Mouse (Mus musculus) kidney, postnatal 4 days (tissue): ENCODE measurements around the gene C2cd5.
"Not testable (repeated sequence)": the region's sequence is repeated elsewhere in the genome, so short reads cannot be mapped to it uniquely, and the experiment has no call there.

Source experiments
- DNase-seq, 2 experiments: peaks; one replicate each; pipeline ENCODE4 v3.0.0; 2021; ENCODE audit warnings: mixed read lengths in 2 of 2

C2cd5 gene

GRCm38 (mm10) chr6:143099681-143100382 lies at the start of gene C2cd5:
Gene C2cd5, minus strand, starts transcription at chr6:143100141.
- peak; percentile 98 to 99 for DNase-seq

- DNase-seq, result no peak
These were observed 48.9 kb upstream of the C2cd5 start for GRCm38 (mm10) chr6:143148868-143149267.

DNA sequence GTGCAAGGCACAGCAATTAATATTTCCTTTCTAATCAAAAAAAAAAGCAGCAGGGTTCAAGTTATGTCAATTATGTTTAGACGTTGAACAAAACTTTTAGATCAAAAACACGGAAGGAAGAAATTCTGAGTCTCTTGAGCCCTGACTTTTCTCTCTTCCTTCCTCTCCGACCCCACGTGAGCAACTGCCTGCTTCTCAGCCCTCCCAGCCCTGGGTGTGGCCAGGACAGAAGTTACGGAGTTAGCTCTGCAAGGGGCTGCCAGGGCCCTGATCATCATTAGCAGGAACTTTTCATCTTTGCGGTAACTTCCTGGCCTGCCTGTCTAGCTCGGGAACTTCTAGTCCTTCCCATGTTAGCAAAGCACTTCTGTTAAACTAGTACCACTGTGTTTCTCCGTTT lies 46.8 kb upstream of the C2cd5 start:
- peak in 1 of 2 experiments; percentile 58 for DNase-seq

DNA sequence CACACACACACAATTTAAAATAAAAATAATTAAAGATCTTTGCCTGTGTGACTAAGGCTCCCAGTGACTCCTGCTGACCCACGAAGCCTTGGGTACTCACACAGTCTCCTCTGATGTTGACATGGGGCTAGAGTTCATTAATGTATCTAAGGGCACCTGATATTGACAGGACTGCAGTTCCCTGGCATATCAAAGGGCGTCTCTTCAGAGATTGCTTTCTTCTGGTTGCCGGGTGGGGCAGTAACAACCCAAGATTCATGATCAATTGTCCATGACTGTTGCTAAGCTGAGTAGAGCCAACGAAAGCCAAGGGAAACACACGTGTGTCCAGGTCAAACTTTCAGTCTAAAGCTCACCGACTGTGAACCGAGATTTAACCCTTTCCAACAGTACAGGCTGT lies 45.1 kb upstream of the C2cd5 start:
- peak in 1 of 2 experiments; percentile 54 for DNase-seq

GRCm38 (mm10) chr6:143144556-143144955 lies 44.6 kb upstream of the C2cd5 start:
- no peak for DNase-seq

DNA sequence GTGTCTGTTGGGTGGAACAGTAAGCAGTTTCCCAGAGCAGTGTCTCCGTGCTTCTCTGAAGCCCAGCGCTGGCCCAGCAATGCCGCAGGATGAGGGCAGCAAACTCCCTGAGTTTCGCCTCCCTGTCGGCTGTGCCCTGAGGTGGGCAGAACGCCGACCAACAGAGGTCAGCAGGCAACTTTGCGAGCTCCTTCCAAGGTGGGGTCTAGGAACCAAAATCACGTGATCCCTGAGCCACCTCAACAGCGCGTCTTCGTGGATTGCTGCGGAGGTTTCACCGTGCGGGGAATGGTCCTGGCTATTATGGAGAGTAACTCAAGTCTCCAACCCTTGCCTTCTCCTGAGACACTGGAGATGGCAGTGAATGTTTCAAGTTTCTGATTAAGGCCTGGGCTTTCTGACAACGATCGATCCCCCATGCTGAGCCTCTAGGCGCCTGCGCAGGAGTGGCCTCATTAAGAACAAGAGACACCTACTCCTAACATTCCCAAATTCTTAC lies 43.9 kb upstream of the C2cd5 start:
- DNase-seq, result peak in 1 of 2 experiments; percentile 60

GRCm38 (mm10) chr6:143143321-143143720 lies 43.4 kb upstream of the C2cd5 start:
- DNase-seq, result no peak

DNA sequence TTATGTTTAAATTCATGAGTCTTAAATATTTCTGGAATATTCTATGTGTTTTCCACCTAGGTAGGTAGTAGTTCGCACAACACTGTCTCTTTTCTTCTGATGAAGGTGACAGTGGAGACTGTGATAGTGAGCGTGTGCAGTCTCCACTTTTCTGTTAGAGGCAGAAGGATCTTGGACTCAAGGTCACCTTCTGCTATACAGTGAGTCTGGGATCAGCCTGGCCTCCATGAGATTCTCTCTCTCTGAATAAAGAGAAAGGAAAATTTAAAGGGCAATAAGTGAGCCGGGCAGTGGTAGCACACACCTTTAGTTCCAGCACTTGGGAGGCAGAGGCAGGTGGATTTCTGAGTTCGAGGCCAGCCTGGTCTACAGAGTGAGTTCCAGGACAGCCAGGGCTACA lies 42.9 kb upstream of the C2cd5 start:
- no peak for DNase-seq

DNA sequence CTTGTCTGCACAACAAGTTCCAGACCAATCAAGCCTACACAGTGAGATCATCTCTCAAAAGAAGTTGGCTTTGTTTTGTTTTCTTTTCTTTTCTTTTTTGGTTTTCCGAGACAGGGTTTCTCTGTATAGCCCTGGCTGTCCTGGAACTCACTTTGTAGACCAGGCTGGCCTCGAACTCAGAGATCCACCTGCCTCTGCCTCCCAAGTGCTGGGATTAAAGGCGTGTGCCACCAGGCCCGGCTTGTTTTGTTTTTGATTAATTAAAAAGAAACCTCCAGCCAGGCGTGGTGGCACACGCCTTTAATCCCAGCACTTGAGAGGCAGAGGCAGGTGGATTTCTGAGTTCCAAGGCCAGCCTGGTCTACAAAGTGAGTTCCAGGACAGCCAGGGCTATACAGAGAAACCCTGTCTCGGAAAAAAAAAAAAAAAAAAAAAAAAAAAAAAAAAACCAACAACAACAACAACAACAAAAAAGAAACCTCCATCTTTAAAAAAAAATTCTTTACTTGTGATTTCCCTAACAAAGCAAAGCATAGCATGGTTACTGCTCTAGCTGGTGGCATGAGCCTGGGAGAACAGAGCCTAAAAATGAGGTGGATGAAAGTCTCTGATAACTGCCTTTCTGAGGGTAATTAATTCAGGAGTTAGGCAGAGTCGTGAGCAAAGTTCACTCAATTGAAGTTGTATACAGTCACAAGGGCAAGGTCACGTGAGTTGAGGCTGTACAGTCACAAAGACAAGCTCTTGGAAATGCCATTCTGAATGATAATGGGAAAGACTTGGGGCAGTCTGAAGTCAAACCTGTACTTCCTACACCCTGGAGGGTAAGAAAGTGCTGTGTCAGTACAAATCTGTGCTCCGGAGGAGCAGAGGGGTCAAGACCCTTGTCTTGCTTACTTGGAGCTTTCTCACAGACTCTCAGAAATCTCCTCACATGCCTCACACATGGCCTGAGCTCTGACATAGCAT lies 42.0 kb upstream of the C2cd5 start:
- DNase-seq, result not testable (repeated sequence)

- DNase-seq, result no peak
These were observed 40.9 kb upstream of the C2cd5 start for GRCm38 (mm10) chr6:143140884-143141283.

GRCm38 (mm10) chr6:143139417-143139816 lies 39.5 kb upstream of the C2cd5 start:
- no peak for DNase-seq

- DNase-seq, result no peak
These were observed 37.4 kb upstream of the C2cd5 start for GRCm38 (mm10) chr6:143137341-143137740.

DNA sequence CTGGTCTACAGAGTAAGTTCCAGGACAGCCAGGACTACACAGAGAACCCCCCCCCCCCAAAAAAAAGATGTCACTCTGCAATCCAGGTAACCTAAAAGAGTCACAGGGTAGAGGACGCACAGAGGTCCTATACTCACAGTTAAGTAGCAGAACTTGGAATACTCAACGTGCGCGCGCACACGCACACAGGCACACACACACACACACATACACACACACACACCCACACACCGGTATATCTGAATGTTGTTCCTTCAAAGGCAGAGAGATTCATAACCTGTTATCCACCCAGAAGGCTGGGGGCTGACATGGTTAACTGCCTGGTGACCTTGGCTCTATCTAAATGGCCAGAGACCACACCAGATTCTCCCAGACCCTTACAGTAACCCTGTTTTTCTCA lies 36.7 kb upstream of the C2cd5 start:
- no peak for DNase-seq

DNA sequence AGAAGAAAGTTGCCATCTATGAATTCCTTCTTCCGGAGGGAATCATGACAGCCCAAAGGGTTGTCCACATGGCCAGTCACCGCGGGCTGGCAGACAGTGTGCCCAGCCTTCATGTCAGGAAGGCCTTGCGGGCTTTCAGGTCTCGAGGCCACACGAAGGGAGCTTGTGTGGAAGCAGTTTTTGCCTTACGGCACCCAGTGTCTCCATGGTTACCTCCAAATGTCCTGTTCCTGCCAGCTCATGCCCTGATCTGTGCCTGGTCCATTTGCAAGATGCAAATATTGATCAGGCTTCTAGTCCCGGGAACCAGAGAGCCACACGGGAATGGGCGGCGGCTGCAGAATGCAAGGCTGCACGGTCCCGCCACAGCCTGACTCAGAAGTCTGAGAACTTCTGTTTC lies 35.2 kb upstream of the C2cd5 start:
- no peak for DNase-seq

- DNase-seq, result no peak
These were observed 33.2 kb upstream of the C2cd5 start for GRCm38 (mm10) chr6:143133150-143133549.

DNA sequence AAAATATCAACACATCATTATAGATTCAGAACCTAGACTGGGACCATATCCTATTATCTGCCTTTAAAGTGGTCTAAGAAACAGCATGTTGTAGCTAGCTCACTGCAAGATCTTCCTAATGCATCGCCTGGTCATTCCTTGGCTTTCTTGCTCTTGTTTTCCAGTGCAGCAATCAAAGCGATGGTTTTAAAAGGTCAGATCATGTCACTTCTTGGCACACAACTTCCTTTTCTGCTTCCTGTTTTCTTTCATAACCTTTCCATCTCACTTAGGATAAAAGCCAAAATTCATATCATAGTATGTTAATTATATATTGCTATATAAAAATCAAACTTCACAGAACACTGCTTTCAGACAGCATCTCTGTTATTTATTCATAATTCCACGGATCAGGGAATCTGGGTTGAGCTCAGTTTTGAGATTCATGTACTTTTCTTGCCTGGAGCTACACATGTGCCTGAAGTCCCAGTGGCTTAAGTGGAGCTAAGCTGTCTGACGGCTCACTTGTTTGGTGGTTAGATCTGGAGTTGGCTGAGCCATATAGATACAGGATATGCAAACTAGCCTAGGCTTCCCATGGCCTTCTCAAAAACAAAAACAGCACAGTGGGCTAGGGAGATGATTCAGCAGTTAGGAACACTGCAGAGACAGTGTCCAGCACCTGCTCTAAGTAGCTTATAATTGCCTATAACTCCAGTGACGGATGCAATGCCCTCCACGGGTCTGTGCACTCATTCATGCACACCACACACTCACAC lies 32.1 kb upstream of the C2cd5 start:
- DNase-seq, result no peak

- no peak for DNase-seq
These were observed 30.5 kb upstream of the C2cd5 start for GRCm38 (mm10) chr6:143130411-143130810.

- DNase-seq, result peak; percentile 31 to 47
These were observed 30.0 kb upstream of the C2cd5 start for GRCm38 (mm10) chr6:143129952-143130351.

GRCm38 (mm10) chr6:143129466-143129865 lies 29.5 kb upstream of the C2cd5 start:
- DNase-seq, result peak in 1 of 2 experiments; percentile 22

DNA sequence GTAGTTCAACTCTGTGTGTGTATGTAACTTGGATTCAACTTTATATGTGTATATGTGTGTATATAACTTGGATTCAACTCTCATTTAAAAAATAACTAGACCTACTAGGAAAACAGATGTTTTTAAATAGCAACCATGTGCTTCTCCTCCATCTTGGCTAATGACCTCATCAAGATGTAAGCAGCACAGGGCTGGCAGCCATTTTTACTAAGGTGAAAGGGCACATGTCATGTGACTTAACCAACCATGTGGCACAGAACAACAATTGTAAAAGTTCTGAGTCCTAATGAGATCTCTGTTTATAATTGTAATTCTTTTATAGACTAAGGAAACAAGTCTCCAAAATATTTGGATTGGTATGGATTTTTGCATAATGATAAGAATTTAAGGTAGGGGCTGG lies 25.8 kb upstream of the C2cd5 start:
- no peak for DNase-seq

DNA sequence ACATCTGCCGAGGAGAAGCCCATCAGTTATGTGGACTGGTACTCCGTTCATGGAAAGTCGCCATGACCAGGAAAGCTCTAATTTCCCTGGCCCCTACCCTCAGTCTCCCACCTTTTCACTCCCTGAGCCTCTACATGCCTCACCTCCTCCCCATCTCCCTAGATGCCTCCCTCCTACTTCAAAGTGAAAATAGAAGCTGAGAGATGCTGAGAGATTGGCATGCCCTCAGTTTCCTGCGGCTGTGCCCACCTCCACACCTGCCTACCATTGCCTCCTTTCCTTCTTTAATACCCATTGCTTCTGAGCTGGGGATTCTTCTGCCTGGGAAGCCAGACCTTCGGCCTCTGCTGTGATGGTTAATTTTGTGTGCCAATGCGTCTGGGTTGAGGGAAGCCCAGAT lies 19.4 kb upstream of the C2cd5 start:
- no peak for DNase-seq

DNA sequence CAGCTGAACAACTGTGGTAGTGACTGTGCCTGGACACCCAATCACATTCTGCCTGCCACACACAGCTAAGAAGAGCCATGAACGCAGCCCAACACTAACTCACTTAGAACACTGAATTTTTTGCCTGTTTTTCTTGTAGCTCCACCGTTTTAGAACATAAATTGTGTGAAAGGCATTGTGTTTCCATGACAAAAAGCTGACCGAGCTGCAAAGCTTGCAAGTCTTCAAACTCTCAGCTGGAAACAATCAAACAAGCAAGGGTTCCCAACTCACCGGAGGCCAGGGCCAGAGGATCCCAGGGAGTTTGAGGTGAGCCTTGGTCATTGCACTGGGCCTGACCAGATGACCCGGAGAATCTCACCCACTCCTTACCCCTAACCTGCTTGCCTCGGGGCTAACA lies 16.8 kb upstream of the C2cd5 start:
- no peak for DNase-seq

DNA sequence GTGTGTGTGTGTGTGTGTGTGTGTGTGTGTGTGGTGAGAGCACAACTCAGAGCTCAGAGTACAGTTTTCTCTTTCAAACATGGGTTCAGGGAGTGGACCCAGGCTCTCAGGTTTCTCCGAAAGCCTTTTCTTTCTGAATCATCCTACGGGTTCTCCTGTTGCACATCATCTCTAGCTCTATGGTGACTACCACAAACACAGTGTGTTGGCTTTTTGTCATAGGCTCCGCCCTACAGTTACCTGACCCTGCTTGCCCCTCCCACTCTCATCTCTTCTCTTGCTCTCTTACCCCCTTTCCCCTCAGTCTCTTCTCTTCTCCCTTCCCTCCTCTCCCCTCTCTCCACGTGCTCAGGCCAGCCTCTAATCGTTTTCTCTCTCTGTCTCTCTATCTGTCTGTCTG lies 15.6 kb upstream of the C2cd5 start:
- no peak for DNase-seq
